Mouse (Mus musculus) WW6 (cell line): ENCODE measurements at regions not wholly inside any gene's neighbourhood (a gene's known extent, or its start where the extent isn't known, plus 50 kb on each side); places are given as distances from the start of the nearest gene placed in this dataset.

Experiments used
- DNase-seq: peaks from one replicate; pipeline ENCODE4 v3.0.0-alpha.2; 2013; ENCODE audit warnings: low read depth, low spot score

GRCm38 (mm10) chr1:183962486-183962885 lies 50.6 kb upstream of the Dusp10 start:
- DNase-seq: no peak

GRCm38 (mm10) chr1:183963286-183963685 lies 49.8 kb upstream of the Dusp10 start:
- DNase-seq: no peak
